Comparison of ENCODE assay signal across 8 mouse cellular contexts in genomic region chr11:100145858-100146560, GRCm38 (mm10). TPM values are rescaled to one million over a fixed set of nuclear protein-coding genes. Genes with fewer than 3 reads are reported as not detected.
DNase-seq lines count a peak whose midpoint lies in the region; ATAC-seq and TF ChIP-seq lines count a peak whose summit lies in the region.

No protein-coding gene starts in this region.

- no peak for ATAC-seq in liver, embryonic 11.5 days (replicated peaks; ENCODE audit: low FRiP score)
- ATAC-seq in liver, postnatal 0 days: no peak
- no peak for ATAC-seq in hindbrain, embryonic 16.5 days
- peak; percentile 92 for ATAC-seq in lung, embryonic 16.5 days (ENCODE audit: low read depth)

- TF ChIP-seq CTCF in liver, postnatal 0 days (IDR thresholded peaks at IDR 0.05; ENCODE audit: low read depth): no peak

- H3K27ac ChIP-seq in liver, embryonic 11.5 days (ENCODE audit: low read depth, low read length): no peak overlapping the region
- no peak overlapping the region for H3K27ac ChIP-seq in liver, postnatal 0 days (ENCODE audit: low read depth)
- no peak overlapping the region for H3K27ac ChIP-seq in hindbrain, embryonic 16.5 days (ENCODE audit: low read depth, low read length)
- H3K27ac ChIP-seq in lung, embryonic 16.5 days (ENCODE audit: low read length): peak overlapping the region; percentile 95

- DNase-seq in liver, embryonic 11.5 days (ENCODE audit: low spot score): no peak
- no peak for DNase-seq in liver, postnatal 0 days
- DNase-seq in urinary bladder, adult 2 months (ENCODE audit: low spot score): peak; percentile 70
- DNase-seq in layer of hippocampus, postnatal 10 days (ENCODE audit: low spot score in 2 of 2): no peak
- DNase-seq in cerebellum, adult 9-11 months: no peak
- DNase-seq in adrenal gland, postnatal 25 days: no peak

- peak overlapping the region; percentile 26; the same call in 1 of the 2 replicates for H3K4me3 ChIP-seq in liver, embryonic 11.5 days (ENCODE audit: low read depth, low read length)
- H3K4me3 ChIP-seq in liver, postnatal 0 days (ENCODE audit: low read depth, low read length): no peak overlapping the region
- peak overlapping the region; percentile 27 for H3K4me3 ChIP-seq in hindbrain, embryonic 16.5 days (ENCODE audit: low read length)
- H3K4me3 ChIP-seq in lung, embryonic 16.5 days (ENCODE audit: low read length): peak overlapping the region; percentile 58

- WGBS in liver, embryonic 11.5 days: 4% methylated on average over 13 of the region's 13 CpGs
- WGBS in liver, postnatal 0 days (ENCODE audit: insufficient replicate concordance): 5% methylated on average over 13 of the region's 13 CpGs
- whole genome bisulfite sequencing in hindbrain, embryonic 16.5 days: 6% methylated on average over 13 of the region's 13 CpGs
- WGBS in lung, embryonic 16.5 days: 2% methylated on average over 13 of the region's 13 CpGs

- no peak overlapping the region for H3K9ac ChIP-seq in liver, embryonic 11.5 days (ENCODE audit: low read depth, low read length)
- H3K9ac ChIP-seq in liver, postnatal 0 days (replicated peaks): no peak overlapping the region
- no peak overlapping the region for H3K9ac ChIP-seq in hindbrain, embryonic 16.5 days (ENCODE audit: low read depth, low read length)
- peak overlapping the region; percentile 74 for H3K9ac ChIP-seq in lung, embryonic 16.5 days (ENCODE audit: low read length)

- no peaks in the 10 kb centered on the region for H3K9me3 ChIP-seq in liver, embryonic 11.5 days (ENCODE audit: control insufficient read depth, low read length)
- H3K9me3 ChIP-seq in liver, postnatal 0 days (ENCODE audit: low read length): no peaks in the 10 kb centered on the region
- no peaks in the 10 kb centered on the region for H3K9me3 ChIP-seq in hindbrain, embryonic 16.5 days (ENCODE audit: control insufficient read depth, low read length)
- H3K9me3 ChIP-seq in lung, embryonic 16.5 days (ENCODE audit: control insufficient read depth, low read length): no peaks in the 10 kb centered on the region

- peak overlapping the region; percentile 57 for H3K4me2 ChIP-seq in liver, embryonic 11.5 days
- H3K4me2 ChIP-seq in liver, postnatal 0 days (ENCODE audit: low read depth, low read length): no peak overlapping the region
- peak overlapping the region; percentile 57 for H3K4me2 ChIP-seq in hindbrain, embryonic 16.5 days (ENCODE audit: low read length)
- peak overlapping the region; percentile 51 for H3K4me2 ChIP-seq in lung, embryonic 16.5 days (ENCODE audit: low read depth, low read length)

- H3K27me3 ChIP-seq in liver, embryonic 11.5 days (replicated peaks; ENCODE audit: control insufficient read depth, insufficient read depth, low read length): peaks cover 24% of the 10 kb centered on the region
- peaks cover 22% of the 10 kb centered on the region for H3K27me3 ChIP-seq in liver, postnatal 0 days (ENCODE audit: insufficient read depth, low read length)
- peaks cover 24% of the 10 kb centered on the region for H3K27me3 ChIP-seq in hindbrain, embryonic 16.5 days (replicated peaks; ENCODE audit: control insufficient read depth, insufficient read depth, low read length)
- peaks cover 16% of the 10 kb centered on the region for H3K27me3 ChIP-seq in lung, embryonic 16.5 days (ENCODE audit: control insufficient read depth, insufficient read depth, low read depth, low read length)

- TF ChIP-seq EP300 in liver, postnatal 0 days (IDR thresholded peaks at IDR 0.05; ENCODE audit: low read depth): no peak

- no peaks in the 10 kb centered on the region for H3K36me3 ChIP-seq in liver, embryonic 11.5 days (ENCODE audit: control insufficient read depth, insufficient read depth, low read length)
- no peaks in the 10 kb centered on the region for H3K36me3 ChIP-seq in liver, postnatal 0 days (replicated peaks; ENCODE audit: insufficient read depth, low read length)
- no peaks in the 10 kb centered on the region for H3K36me3 ChIP-seq in hindbrain, embryonic 16.5 days (ENCODE audit: control insufficient read depth, insufficient read depth, low read length)
- H3K36me3 ChIP-seq in lung, embryonic 16.5 days (ENCODE audit: control insufficient read depth, insufficient read depth, low read length): no peaks in the 10 kb centered on the region

- H3K4me1 ChIP-seq in liver, embryonic 11.5 days (replicated peaks; ENCODE audit: control insufficient read depth, insufficient read depth, low read length): no peaks in the 10 kb centered on the region
- no peaks in the 10 kb centered on the region for H3K4me1 ChIP-seq in liver, postnatal 0 days (ENCODE audit: insufficient read depth)
- H3K4me1 ChIP-seq in hindbrain, embryonic 16.5 days (ENCODE audit: control insufficient read depth, insufficient read depth, low read depth, low read length): peaks cover 6% of the 10 kb centered on the region
- H3K4me1 ChIP-seq in lung, embryonic 16.5 days (replicated peaks; ENCODE audit: control insufficient read depth, insufficient read depth, low read length): no peaks in the 10 kb centered on the region

RNA-seq across cellular contexts. Expression of gene Krt19, which starts 2.5 kb away (rescaled TPM):
- polyA plus RNA-seq in liver, embryonic 11.5 days (2014; fragmentation: Nextera tagmentation; extraction: Ambion mirVana): 9.6 and 12.4 TPM in 2 replicates
- polyA plus RNA-seq in liver, postnatal 0 days (2015; fragmentation: Nextera tagmentation; extraction: Ambion mirVana): 5.5 and 7.8 TPM in 2 replicates
- polyA plus RNA-seq in hindbrain, embryonic 16.5 days (2015; fragmentation: Nextera tagmentation; extraction: Ambion mirVana): 2.3 and 3.0 TPM in 2 replicates
- 349 and 432 TPM in 2 replicates for polyA plus RNA-seq in lung, embryonic 16.5 days (2015; fragmentation: Nextera tagmentation; extraction: Ambion mirVana)
- polyA plus RNA-seq in urinary bladder, adult 2 months (2012; rRNA removed): 814 and 933 TPM in 2 replicates
- 1 to 10 TPM in 1 of 2 experiments, under 1 TPM in 1; 0.64 to 1.0 TPM for total RNA-seq in layer of hippocampus, postnatal 10 days (2021)
- total RNA-seq in adrenal gland, postnatal 25 days (2021): 0.82 and 1.4 TPM in 2 replicates

RNA-seq across cellular contexts. Expression of gene Krt15, which starts 10.3 kb away (rescaled TPM):
- 0.25 TPM in 1 of 2 replicates, not detected in the other for polyA plus RNA-seq in liver, embryonic 11.5 days (2014; fragmentation: Nextera tagmentation; extraction: Ambion mirVana)
- 0.11 TPM in 1 of 2 replicates, not detected in the other for polyA plus RNA-seq in liver, postnatal 0 days (2015; fragmentation: Nextera tagmentation; extraction: Ambion mirVana)
- 0.69 and 1.0 TPM in 2 replicates for polyA plus RNA-seq in hindbrain, embryonic 16.5 days (2015; fragmentation: Nextera tagmentation; extraction: Ambion mirVana)
- 59.9 and 78.6 TPM in 2 replicates for polyA plus RNA-seq in lung, embryonic 16.5 days (2015; fragmentation: Nextera tagmentation; extraction: Ambion mirVana)
- 622 and 677 TPM in 2 replicates for polyA plus RNA-seq in urinary bladder, adult 2 months (2012; rRNA removed)
- 1 to 10 TPM; 1.1 to 1.5 TPM for total RNA-seq in layer of hippocampus, postnatal 10 days (2021)
- total RNA-seq in adrenal gland, postnatal 25 days (2021): not detected in 2 replicates

RNA-seq across cellular contexts. Expression of gene Krt13, which starts 24.6 kb away (rescaled TPM):
- 0.14 TPM in 1 of 2 replicates, not detected in the other for polyA plus RNA-seq in liver, embryonic 11.5 days (2014; fragmentation: Nextera tagmentation; extraction: Ambion mirVana)
- not detected in 2 replicates for polyA plus RNA-seq in liver, postnatal 0 days (2015; fragmentation: Nextera tagmentation; extraction: Ambion mirVana)
- 0.09 and 0.26 TPM in 2 replicates for polyA plus RNA-seq in hindbrain, embryonic 16.5 days (2015; fragmentation: Nextera tagmentation; extraction: Ambion mirVana)
- polyA plus RNA-seq in lung, embryonic 16.5 days (2015; fragmentation: Nextera tagmentation; extraction: Ambion mirVana): 4.5 and 8.2 TPM in 2 replicates
- 0.37 and 0.91 TPM in 2 replicates for polyA plus RNA-seq in urinary bladder, adult 2 months (2012; rRNA removed)
- not detected for total RNA-seq in layer of hippocampus, postnatal 10 days (2021)
- not detected in 2 replicates for total RNA-seq in adrenal gland, postnatal 25 days (2021)

RNA-seq across cellular contexts. Expression of gene Krt36, which starts 40.6 kb away (rescaled TPM):
- polyA plus RNA-seq in liver, embryonic 11.5 days (2014; fragmentation: Nextera tagmentation; extraction: Ambion mirVana): not detected in 2 replicates
- not detected in 2 replicates for polyA plus RNA-seq in liver, postnatal 0 days (2015; fragmentation: Nextera tagmentation; extraction: Ambion mirVana)
- polyA plus RNA-seq in hindbrain, embryonic 16.5 days (2015; fragmentation: Nextera tagmentation; extraction: Ambion mirVana): not detected in 2 replicates
- 0.20 TPM in 1 of 2 replicates, not detected in the other for polyA plus RNA-seq in lung, embryonic 16.5 days (2015; fragmentation: Nextera tagmentation; extraction: Ambion mirVana)
- polyA plus RNA-seq in urinary bladder, adult 2 months (2012; rRNA removed): 0.22 and 0.33 TPM in 2 replicates
- total RNA-seq in layer of hippocampus, postnatal 10 days (2021): not detected
- total RNA-seq in adrenal gland, postnatal 25 days (2021): 0.18 TPM in 1 of 2 replicates, not detected in the other

RNA-seq across cellular contexts. Expression of gene Krt9, which starts 47.0 kb away (rescaled TPM):
- polyA plus RNA-seq in liver, embryonic 11.5 days (2014; fragmentation: Nextera tagmentation; extraction: Ambion mirVana): not detected in 2 replicates
- not detected in 2 replicates for polyA plus RNA-seq in liver, postnatal 0 days (2015; fragmentation: Nextera tagmentation; extraction: Ambion mirVana)
- polyA plus RNA-seq in hindbrain, embryonic 16.5 days (2015; fragmentation: Nextera tagmentation; extraction: Ambion mirVana): 0.08 TPM in 1 of 2 replicates, not detected in the other
- not detected in 2 replicates for polyA plus RNA-seq in lung, embryonic 16.5 days (2015; fragmentation: Nextera tagmentation; extraction: Ambion mirVana)
- polyA plus RNA-seq in urinary bladder, adult 2 months (2012; rRNA removed): not detected in 2 replicates
- total RNA-seq in layer of hippocampus, postnatal 10 days (2021): 1 to 10 TPM; 1.1 to 1.2 TPM
- not detected in 2 replicates for total RNA-seq in adrenal gland, postnatal 25 days (2021)

Comparison
In these comparisons a context has a peak if more than half of its experiments do, and no peak if none do; other contexts are left out.
1. RNA of gene Krt19, which starts 2.5 kb away (polyA plus RNA-seq): 814 to 933 TPM in urinary bladder, adult 2 months and 349 to 432 TPM in lung, embryonic 16.5 days; 9.6 to 12.4 TPM in liver, embryonic 11.5 days, 5.5 to 7.8 TPM in liver, postnatal 0 days and 2.3 to 3.0 TPM in hindbrain, embryonic 16.5 days; every median in the first group is over 10 times any median in the second.
2. RNA of gene Krt15, which starts 10.3 kb away (polyA plus RNA-seq): 622 to 677 TPM in urinary bladder, adult 2 months and 59.9 to 78.6 TPM in lung, embryonic 16.5 days; 0.69 to 1.0 TPM in hindbrain, embryonic 16.5 days, 0.25 TPM in liver, embryonic 11.5 days and 0.11 TPM in liver, postnatal 0 days; every median in the first group is over 10 times any median in the second.